Comparison of ENCODE assay signal across 12 mouse cellular contexts in genomic region chr5:135931526-135931925, GRCm38 (mm10). TPM values are rescaled to one million over a fixed set of nuclear protein-coding genes. Genes with fewer than 3 reads are reported as not detected.
DNase-seq lines count a peak whose midpoint lies in the region; ATAC-seq and TF ChIP-seq lines count a peak whose summit lies in the region.
"Had no signal": no experiment of that assay in that cellular context is flagged by ENCODE, and none has a peak within 500 bp of the region (broad histone marks: within the 10 kb centered on the region; RNA-seq: fewer than 3 reads in every experiment).

No protein-coding gene starts in this region.

- ATAC-seq in frontal cortex, adult (ENCODE audit: low TSS enrichment): peak; percentile 42
- ATAC-seq in forebrain, embryonic 13.5 days: no peak
- no peak for ATAC-seq in neural tube, embryonic 13.5 days (ENCODE audit: low read depth)

- H3K36me3 ChIP-seq in liver, adult 2 months (ENCODE audit: control insufficient read depth, insufficient read depth, low read length): peaks cover 2% of the 10 kb centered on the region; the same call in 1 of the 2 replicates
- H3K36me3 ChIP-seq in forebrain, embryonic 13.5 days (ENCODE audit: poor library complexity, severe bottlenecking): peaks cover 53% of the 10 kb centered on the region
- H3K36me3 ChIP-seq in neural tube, embryonic 13.5 days: peaks cover 57% of the 10 kb centered on the region
- peaks cover 13% of the 10 kb centered on the region; the same call in 1 of the 2 replicates for H3K36me3 ChIP-seq in thymus, adult 2 months (ENCODE audit: control insufficient read depth, insufficient read depth, low read length)

- H3K79me2 ChIP-seq in liver, adult 2 months (ENCODE audit: control insufficient read depth, insufficient read depth, low read length): peaks cover 31% of the 10 kb centered on the region; the same call in 1 of the 2 replicates

- WGBS in liver, adult 2 months: 80% methylated on average over 9 of the region's 9 CpGs
- 95% methylated on average over 9 of the region's 9 CpGs for WGBS in forebrain, embryonic 13.5 days
- 90% methylated on average over 9 of the region's 9 CpGs for WGBS in neural tube, embryonic 13.5 days
- 94% methylated on average over 9 of the region's 9 CpGs for WGBS in thymus, adult 2 months

- peaks cover 23% of the 10 kb centered on the region for H3K4me1 ChIP-seq in liver, adult 2 months (ENCODE audit: control insufficient read depth, insufficient read depth, low read length)
- H3K4me1 ChIP-seq in forebrain, embryonic 13.5 days: peaks cover 55% of the 10 kb centered on the region
- peaks cover 71% of the 10 kb centered on the region for H3K4me1 ChIP-seq in neural tube, embryonic 13.5 days (replicated peaks)
- H3K4me1 ChIP-seq in thymus, adult 2 months (replicated peaks; ENCODE audit: control insufficient read depth, insufficient read depth, low read length): peaks cover 5% of the 10 kb centered on the region

- H3K4me3 ChIP-seq in liver, adult 2 months (ENCODE audit: insufficient read depth, low read depth, low read length): no peak overlapping the region
- H3K4me3 ChIP-seq in forebrain, embryonic 13.5 days: peak overlapping the region; percentile 94; the same call in 1 of the 2 replicates
- H3K4me3 ChIP-seq in neural tube, embryonic 13.5 days: peak overlapping the region; percentile 63
- no peak overlapping the region for H3K4me3 ChIP-seq in thymus, adult 2 months (ENCODE audit: control insufficient read depth, insufficient read depth, low read length)

- H3K27me3 ChIP-seq in liver, adult 2 months (ENCODE audit: control insufficient read depth, insufficient read depth, low read length): no peaks in the 10 kb centered on the region
- no peaks in the 10 kb centered on the region for H3K27me3 ChIP-seq in forebrain, embryonic 13.5 days
- no peaks in the 10 kb centered on the region for H3K27me3 ChIP-seq in neural tube, embryonic 13.5 days
- H3K27me3 ChIP-seq in thymus, adult 2 months (ENCODE audit: control insufficient read depth, insufficient read depth, low read length): no peaks in the 10 kb centered on the region

- no peak for TF ChIP-seq POLR2A in liver, adult 2 months (IDR thresholded peaks at IDR 0.05; ENCODE audit: extremely low read depth, insufficient read depth, low read length)
- no peak for TF ChIP-seq POLR2A in thymus, adult 2 months (IDR thresholded peaks at IDR 0.05; ENCODE audit: control insufficient read depth, extremely low read depth, insufficient read depth, low read length, poor library complexity)

- 0 out of 2 replicates have a peak overlapping the region, but pooled peaks have one; percentile 5 for H3K27ac ChIP-seq in liver, adult 2 months (replicated peaks; ENCODE audit: insufficient read depth, low read depth, low read length)
- H3K27ac ChIP-seq in forebrain, embryonic 13.5 days: no peak overlapping the region
- H3K27ac ChIP-seq in neural tube, embryonic 13.5 days (replicated peaks): no peak overlapping the region
- H3K27ac ChIP-seq in thymus, adult 2 months (ENCODE audit: control insufficient read depth, insufficient read depth, low read length): no peak overlapping the region

- TF ChIP-seq CTCF in liver, adult 2 months (IDR thresholded peaks at IDR 0.05; ENCODE audit: low read depth, low read length): no peak
- no peak for TF ChIP-seq CTCF in thymus, adult 2 months (IDR thresholded peaks at IDR 0.05; ENCODE audit: borderline replicate concordance, control insufficient read depth, extremely low read depth, insufficient read depth, low read length, poor library complexity)

- peak overlapping the region; percentile 61 for H3K4me2 ChIP-seq in forebrain, embryonic 13.5 days
- peak overlapping the region; percentile 72 for H3K4me2 ChIP-seq in neural tube, embryonic 13.5 days

- no peak for DNase-seq in frontal cortex, postnatal 10 days (ENCODE audit: low spot score in 2 of 2)
- no peak for DNase-seq in liver, adult 2 months (ENCODE audit: extremely low read depth, low read depth, low spot score)
- DNase-seq in liver: no peak
- no peak for DNase-seq in thymus, adult 2 months
- no peak for DNase-seq in adipocyte (ENCODE audit: low spot score)
- DNase-seq: kidney, postnatal 36 days had no signal

- no peaks in the 10 kb centered on the region for H3K9me3 ChIP-seq in forebrain, embryonic 13.5 days (replicated peaks)
- H3K9me3 ChIP-seq in neural tube, embryonic 13.5 days: no peaks in the 10 kb centered on the region

- H3K9ac ChIP-seq in liver, adult 2 months (ENCODE audit: low read depth, low read length): no peak overlapping the region
- H3K9ac ChIP-seq in forebrain, embryonic 13.5 days: no peak overlapping the region; the same call in 1 of the 2 replicates
- peak overlapping the region; percentile 46 for H3K9ac ChIP-seq in neural tube, embryonic 13.5 days

RNA-seq across cellular contexts. Expression of gene Ywhag, which starts 2.9 kb away (rescaled TPM):
- total RNA-seq in liver, adult 2 months (2014; rRNA removed): 23.0 and 30.9 TPM in 2 replicates
- 42.4 and 50.4 TPM in 2 replicates for polyA plus RNA-seq in liver, adult 2 months (2012; rRNA removed)
- 424 and 485 TPM in 2 replicates for polyA plus RNA-seq in forebrain, embryonic 13.5 days (2015; fragmentation: Nextera tagmentation; extraction: Ambion mirVana)
- polyA plus RNA-seq in neural tube, embryonic 13.5 days (2015; fragmentation: Nextera tagmentation; extraction: Ambion mirVana): 665 and 740 TPM in 2 replicates
- 56.5 and 73.5 TPM in 2 replicates for polyA plus RNA-seq in thymus, adult 2 months (2012; rRNA removed)

RNA-seq across cellular contexts. Expression of gene Ssc4d, which starts 42.8 kb away (rescaled TPM):
- total RNA-seq in liver, adult 2 months (2014; rRNA removed): 4.0 and 4.8 TPM in 2 replicates
- polyA plus RNA-seq in liver, adult 2 months (2012; rRNA removed): 5.8 and 6.5 TPM in 2 replicates
- polyA plus RNA-seq in forebrain, embryonic 13.5 days (2015; fragmentation: Nextera tagmentation; extraction: Ambion mirVana): 0.48 TPM in 2 replicates
- polyA plus RNA-seq in neural tube, embryonic 13.5 days (2015; fragmentation: Nextera tagmentation; extraction: Ambion mirVana): 0.79 and 1.9 TPM in 2 replicates
- polyA plus RNA-seq in thymus, adult 2 months (2012; rRNA removed): 3.9 and 4.7 TPM in 2 replicates

RNA-seq across cellular contexts. Expression of gene Hspb1, which starts 43.8 kb away (rescaled TPM):
- total RNA-seq in liver, adult 2 months (2014; rRNA removed): 18.9 and 19.5 TPM in 2 replicates
- 10.9 and 24.3 TPM in 2 replicates for polyA plus RNA-seq in liver, adult 2 months (2012; rRNA removed)
- 3.9 and 4.3 TPM in 2 replicates for polyA plus RNA-seq in forebrain, embryonic 13.5 days (2015; fragmentation: Nextera tagmentation; extraction: Ambion mirVana)
- 15.8 and 19.3 TPM in 2 replicates for polyA plus RNA-seq in neural tube, embryonic 13.5 days (2015; fragmentation: Nextera tagmentation; extraction: Ambion mirVana)
- polyA plus RNA-seq in thymus, adult 2 months (2012; rRNA removed): 73.6 and 96.8 TPM in 2 replicates
- total RNA-seq: neutrophil, adult 5-6 weeks had no signal

RNA-seq across cellular contexts. Expression of gene Zp3, which starts 48.4 kb away (rescaled TPM):
- not detected in 2 replicates for total RNA-seq in liver, adult 2 months (2014; rRNA removed)
- polyA plus RNA-seq in liver, adult 2 months (2012; rRNA removed): not detected in 2 replicates
- not detected in 2 replicates for polyA plus RNA-seq in forebrain, embryonic 13.5 days (2015; fragmentation: Nextera tagmentation; extraction: Ambion mirVana)
- 0.14 TPM in 1 of 2 replicates, not detected in the other for polyA plus RNA-seq in neural tube, embryonic 13.5 days (2015; fragmentation: Nextera tagmentation; extraction: Ambion mirVana)
- 0.52 and 1.1 TPM in 2 replicates for polyA plus RNA-seq in thymus, adult 2 months (2012; rRNA removed)
- total RNA-seq: heart, adult 8-10 months; neutrophil, adult 5-6 weeks had no signal
- polyA plus RNA-seq: C2C12 had no signal

Comparison
In these comparisons a context has a peak if more than half of its experiments do, and no peak if none do; other contexts are left out.
1. H3K4me3 ChIP-seq: peak in forebrain, embryonic 13.5 days (single experiment) and neural tube, embryonic 13.5 days (single experiment); none in liver, adult 2 months (single experiment) and thymus, adult 2 months (single experiment).